Mouse (Mus musculus) ES-CJ7 (cell line): ENCODE measurements around the gene Mecom.
A peak's percentile ranks its signal among the peaks of the same experiment; 100 is the strongest.
"Not testable (repeated sequence)": the region's sequence is repeated elsewhere in the genome, so short reads cannot be mapped to it uniquely, and the experiment has no call there.

ENCODE experiments used
- DNase-seq: peaks from one replicate; pipeline ENCODE4 v3.0.0; 2011; ENCODE audit warnings: low read depth, low spot score

Gene Mecom

GRCm38 (mm10) chr3:30253714-30254113 lies 294.1 kb downstream of the Mecom start:
- DNase-seq: no peak

GRCm38 (mm10) chr3:30248656-30249384 lies 299.0 kb downstream of the Mecom start:
- DNase-seq: no peak

DNA sequence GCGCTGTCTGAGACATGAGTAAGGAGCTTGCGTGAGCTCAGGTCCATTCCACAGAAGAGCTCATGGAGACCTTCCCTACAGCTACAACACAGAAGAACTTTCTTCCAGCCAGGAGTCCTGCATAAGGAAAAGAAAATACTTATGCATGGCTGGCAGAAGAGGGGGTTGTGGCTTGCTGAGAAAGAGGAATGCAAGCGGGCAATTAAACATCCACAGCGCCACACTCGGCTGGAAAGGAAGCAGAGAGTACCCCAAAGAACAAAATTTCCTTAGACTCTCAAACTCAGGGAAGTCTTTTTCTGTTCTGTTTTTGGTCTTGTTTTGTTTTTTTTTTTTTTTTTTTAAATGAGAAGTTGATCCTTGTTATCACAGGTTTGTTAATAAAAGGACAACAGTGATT lies 300.6 kb downstream of the Mecom start:
- DNase-seq: no peak

DNA sequence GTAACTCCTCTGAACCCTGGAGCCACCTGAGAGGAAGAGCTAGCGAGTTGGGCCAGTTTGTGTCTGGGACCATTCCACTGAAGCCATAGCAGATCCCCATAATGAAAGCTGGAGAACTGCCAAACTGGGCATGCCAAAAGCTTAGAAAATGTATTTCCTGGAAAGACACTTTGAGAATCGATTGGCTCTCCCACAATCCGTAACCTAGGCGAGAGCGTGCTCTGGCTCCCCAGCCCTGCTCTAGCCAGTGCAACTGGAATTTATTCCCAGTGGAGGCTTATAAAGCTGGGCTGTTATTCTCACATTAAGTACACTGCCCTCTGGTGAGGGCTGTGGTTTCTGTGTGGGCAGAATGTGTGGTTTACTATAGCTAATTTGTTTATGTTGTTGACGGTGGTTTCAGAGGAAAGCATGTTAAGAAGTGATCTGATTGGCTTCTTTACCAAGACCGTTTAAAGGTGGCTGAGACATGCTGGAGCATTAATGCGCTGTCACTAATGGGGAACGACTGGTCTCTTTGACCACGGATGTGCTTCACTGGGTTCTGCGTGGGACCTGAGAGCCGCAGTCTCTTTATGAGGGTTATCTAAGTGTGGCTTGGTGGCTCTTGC lies 301.3 kb downstream of the Mecom start:
- DNase-seq: no peak

DNA sequence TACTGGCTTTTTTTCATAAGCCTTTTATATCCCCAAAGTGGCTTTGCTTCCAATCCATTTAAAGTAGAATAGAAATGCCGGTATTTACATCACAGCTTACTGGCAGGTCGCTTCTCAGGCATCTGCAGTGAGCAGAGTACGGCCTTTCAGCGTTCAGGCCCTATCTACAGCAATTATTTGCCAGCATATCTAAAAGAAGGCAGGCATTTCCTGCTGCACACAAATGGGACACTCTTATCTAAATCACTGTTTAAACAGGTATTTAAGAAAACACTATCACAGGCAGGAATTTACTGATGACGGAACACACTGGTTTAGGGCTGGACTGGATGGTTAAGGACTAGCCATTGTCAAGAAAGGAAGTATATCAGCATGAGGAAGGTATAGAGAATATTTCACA lies 301.9 kb downstream of the Mecom start:
- DNase-seq: no peak

- no peak for DNase-seq
Measured at GRCm38 (mm10) chr3:30244401-30244871, 303.4 kb downstream of the Mecom start.

- no peak for DNase-seq
Measured at GRCm38 (mm10) chr3:30243776-30244275, 304.0 kb downstream of the Mecom start.

DNA sequence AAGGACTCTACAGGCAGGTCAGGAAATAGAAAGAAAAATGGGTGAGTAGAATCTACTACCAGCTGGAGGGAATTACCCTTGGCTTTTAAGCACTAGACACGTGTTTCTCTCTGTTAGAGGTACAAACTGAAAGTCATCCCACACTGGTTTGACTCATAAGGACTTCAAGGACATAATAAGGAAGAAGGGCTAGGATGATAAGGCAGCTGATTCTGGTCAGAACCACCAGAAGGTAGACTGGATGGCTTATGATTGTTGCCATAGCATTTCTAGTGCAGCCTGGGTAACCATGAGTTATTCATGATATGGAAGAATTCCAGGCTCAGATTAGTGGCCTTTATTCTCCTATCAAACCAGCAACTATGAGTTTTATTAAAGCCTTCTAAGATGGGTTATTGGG lies 308.4 kb downstream of the Mecom start:
- DNase-seq: no peak

DNA sequence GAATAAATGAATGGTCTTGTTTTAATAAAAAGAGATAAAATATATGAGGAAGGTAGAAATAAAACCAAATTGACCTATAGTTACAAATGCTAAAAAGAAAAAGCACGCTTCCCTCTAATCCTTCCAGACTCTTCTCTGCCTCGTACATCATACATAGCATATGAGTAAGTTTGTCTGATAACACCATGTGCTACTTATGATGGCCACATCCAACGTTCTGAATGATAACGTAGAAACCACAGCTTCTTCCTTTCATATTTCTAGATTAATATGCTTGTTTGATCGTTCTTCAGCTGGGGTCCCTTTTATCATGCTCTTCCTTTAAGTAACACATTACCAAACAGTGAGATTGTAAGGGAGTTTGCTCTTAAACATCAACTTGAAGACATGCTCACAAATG lies 310.3 kb downstream of the Mecom start:
- DNase-seq: no peak

DNA sequence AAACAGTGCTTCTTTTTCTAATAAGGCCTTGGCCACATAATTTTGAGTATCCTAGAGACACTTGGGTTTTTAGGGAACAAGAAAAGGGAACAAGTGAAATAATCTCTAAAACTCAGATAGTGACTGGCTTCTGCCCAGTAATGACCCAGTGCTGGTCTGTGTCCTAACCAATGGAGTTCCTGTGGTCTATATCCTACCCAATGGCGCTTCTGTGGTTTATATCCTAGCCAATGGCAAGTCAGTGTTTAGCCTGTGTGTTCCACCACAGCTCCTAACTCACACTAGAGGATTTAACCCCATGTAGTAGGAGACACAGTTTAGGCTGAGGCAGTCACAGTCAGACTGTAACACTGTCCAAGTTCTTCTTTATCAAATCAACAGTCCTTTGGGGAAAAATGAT lies 313.8 kb downstream of the Mecom start:
- no peak for DNase-seq

GRCm38 (mm10) chr3:30227964-30228670 lies 319.7 kb downstream of the Mecom start:
- no peak for DNase-seq

- no peak for DNase-seq
Measured at GRCm38 (mm10) chr3:30226928-30227370, 320.9 kb downstream of the Mecom start.

DNA sequence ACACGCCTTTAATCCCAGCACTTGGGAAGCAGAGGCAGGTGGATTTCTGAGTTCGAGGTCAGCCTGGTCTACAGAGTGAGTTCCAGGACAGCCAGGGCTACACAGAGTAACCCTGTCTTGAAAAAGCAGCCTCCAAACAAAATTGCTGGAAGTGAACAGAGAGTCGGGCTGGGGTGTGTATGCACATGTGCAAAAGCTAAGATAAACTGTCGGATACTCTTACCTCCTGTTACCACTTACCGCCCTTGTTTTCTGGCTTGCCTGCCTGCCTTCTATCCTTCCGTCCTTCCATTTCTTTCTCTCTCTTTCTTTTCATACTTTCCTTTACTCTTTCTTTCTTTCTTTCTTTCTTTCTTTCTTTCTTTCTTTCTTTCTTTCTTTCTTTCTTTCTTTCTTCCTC lies 322.6 kb downstream of the Mecom start:
- DNase-seq: not testable (repeated sequence)

DNA sequence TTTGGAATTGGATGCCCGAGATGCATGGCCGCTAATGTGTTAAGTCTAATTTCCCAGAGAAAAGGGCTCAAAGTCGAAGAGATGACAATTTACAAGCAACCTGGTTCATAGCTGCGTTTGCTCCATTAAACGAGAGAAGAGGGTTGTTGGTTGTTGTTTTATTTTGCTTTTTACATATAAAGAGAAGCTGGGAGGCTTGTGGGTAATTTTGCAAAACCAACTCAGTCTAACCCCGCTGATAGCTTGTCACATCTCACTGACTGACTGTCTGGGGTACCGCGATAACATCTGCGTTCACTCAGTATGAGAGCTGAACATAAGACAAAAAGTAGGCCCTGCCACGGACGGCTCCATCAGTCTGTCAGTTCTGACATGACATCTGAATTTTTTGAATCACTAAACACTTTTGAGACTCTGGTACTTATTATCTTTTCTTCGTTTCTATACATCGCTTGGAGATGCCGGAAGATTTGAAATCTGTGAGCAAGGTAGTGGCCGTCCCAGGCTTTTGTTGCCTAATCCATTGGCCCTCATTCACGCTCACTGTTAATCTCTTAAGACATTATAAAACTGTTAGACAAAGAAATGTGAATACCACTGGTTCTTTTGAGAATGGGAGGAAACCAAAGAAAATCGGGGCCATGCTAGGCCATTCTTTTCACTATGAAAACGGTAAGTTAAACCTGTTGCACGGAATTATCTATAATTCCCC lies 327.0 kb downstream of the Mecom start:
- no peak for DNase-seq

- DNase-seq: no peak
Measured at GRCm38 (mm10) chr3:30219891-30220290, 327.9 kb downstream of the Mecom start.

DNA sequence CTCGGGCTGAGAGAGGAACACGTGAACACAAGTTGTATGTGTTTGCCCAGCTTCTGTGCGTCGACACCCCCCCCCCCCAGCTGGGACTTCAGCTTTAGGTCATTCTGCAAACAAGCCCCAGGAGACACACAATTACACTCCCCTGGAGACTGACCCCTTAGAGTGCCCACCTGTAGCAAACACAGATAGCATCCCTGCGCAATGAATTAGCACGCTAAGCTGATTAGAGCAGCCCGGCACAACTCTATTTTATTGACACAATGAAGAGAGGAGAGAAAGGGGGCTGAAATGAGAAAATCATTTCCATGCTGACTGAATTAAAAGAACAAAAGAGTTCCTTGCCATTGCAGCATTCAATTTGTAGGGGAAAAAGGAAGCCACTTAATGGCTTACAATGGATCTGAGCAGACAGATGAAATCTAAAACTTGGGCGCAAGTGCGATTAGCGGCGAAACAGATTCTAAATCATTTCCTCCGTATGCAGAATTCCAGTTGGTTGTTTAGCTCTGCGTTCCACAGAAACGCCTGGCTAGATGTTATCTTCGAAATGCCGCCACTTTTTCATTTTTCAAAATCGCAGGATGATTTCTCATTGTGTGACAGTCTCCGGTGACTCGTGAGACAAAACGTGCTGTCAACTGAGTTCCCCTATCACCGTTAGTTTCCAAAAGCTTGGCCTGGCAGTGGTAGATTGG lies 328.5 kb downstream of the Mecom start:
- no peak for DNase-seq

GRCm38 (mm10) chr3:30214607-30215006 lies 333.2 kb downstream of the Mecom start:
- DNase-seq: no peak

DNA sequence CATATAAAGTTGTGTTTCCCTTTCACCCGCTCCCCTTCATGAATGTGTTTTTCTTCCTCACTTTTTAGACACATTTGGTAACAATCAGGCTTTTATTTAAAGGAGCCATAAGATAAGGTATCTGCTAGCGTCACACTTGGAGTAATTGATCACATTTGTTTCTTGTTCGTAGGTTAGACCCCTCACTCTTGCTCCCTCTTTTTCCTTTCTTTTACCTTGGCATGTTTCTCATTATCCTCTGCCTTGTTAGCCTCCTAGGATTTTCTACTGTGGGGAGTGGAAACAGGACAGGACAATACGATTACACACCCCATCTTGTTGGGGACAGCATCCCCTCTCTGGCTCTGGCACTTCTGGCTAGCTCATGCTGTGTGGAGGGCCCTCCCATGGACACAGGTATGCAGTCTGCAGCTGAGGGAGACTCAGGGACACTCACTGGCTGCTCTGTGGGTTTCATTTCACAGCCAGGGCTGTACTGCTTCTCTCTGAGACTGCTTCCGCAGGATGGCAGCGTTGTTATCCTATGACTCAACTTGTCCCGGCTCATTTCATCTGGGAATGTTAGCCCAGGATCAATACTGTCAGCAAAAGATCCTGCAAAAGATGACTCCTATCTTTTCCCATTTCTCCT lies 334.2 kb downstream of the Mecom start:
- no peak for DNase-seq

GRCm38 (mm10) chr3:30212802-30213201 lies 335.0 kb downstream of the Mecom start:
- DNase-seq: no peak

DNA sequence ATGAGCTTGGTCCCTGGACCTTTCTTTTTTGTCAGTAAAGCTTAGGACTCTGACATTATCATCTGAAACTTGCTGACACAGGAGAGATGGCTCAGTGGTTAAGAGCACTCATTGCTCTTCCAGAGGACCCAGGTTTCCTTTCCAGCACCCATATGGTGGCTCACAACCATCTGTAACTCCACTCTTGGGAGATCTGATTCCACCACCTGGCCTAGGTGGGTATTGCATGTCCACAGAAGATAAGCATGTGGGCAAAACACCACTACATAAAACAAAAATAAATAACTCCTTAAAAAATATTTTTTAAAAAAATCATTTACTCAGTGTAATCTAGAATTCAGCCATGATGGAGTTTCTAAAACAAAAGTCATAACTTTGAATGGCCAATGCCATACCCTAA lies 338.7 kb downstream of the Mecom start:
- peak; percentile 21 for DNase-seq

GRCm38 (mm10) chr3:30207886-30208285 lies 339.9 kb downstream of the Mecom start:
- DNase-seq: no peak
